ENCODE assay signal across 8 mouse cellular contexts in genomic region chr11:50376911-50377891, GRCm38 (mm10). TPM values are rescaled to one million over a fixed set of nuclear protein-coding genes. Genes with fewer than 3 reads are reported as not detected.
A peak's percentile ranks its signal among the peaks of the same experiment; 100 is the strongest.
DNase-seq lines count a peak whose midpoint lies in the region; ATAC-seq lines count a peak whose summit lies in the region.

TSS of gene Hnrnph1 (plus strand) at chr11:50376990.

- peaks cover 4 to 22% of the 10 kb centered on the region in 2 experiments for H3K4me1 ChIP-seq in heart, embryonic 14.5 days (ENCODE audit: control insufficient read depth in 2 of 2, insufficient read depth in 2 of 2, low read length in 2 of 2)
- H3K4me1 ChIP-seq in liver, embryonic 13.5 days (replicated peaks), result peaks cover 28% of the 10 kb centered on the region
- peaks cover 22% of the 10 kb centered on the region for H3K4me1 ChIP-seq in stomach, embryonic 16.5 days (ENCODE audit: control insufficient read depth, insufficient read depth, low read length)

- H3K27me3 ChIP-seq in heart, embryonic 14.5 days (ENCODE audit: control insufficient read depth, insufficient read depth, low read length), result no peaks in the 10 kb centered on the region
- no peaks in the 10 kb centered on the region for H3K27me3 ChIP-seq in liver, embryonic 13.5 days
- H3K27me3 ChIP-seq in stomach, embryonic 16.5 days (ENCODE audit: control insufficient read depth, insufficient read depth, low read length), result no peaks in the 10 kb centered on the region

- peaks cover 32% of the 10 kb centered on the region for H3K36me3 ChIP-seq in heart, embryonic 14.5 days (ENCODE audit: control insufficient read depth, insufficient read depth, low read length)
- peaks cover 17% of the 10 kb centered on the region for H3K36me3 ChIP-seq in liver, embryonic 13.5 days
- peaks cover 12% of the 10 kb centered on the region for H3K36me3 ChIP-seq in stomach, embryonic 16.5 days (ENCODE audit: control insufficient read depth, insufficient read depth, low read length)

- H3K27ac ChIP-seq in heart, embryonic 14.5 days (replicated peaks in 1 of 2; ENCODE audit: control insufficient read depth in 1 of 2, insufficient read depth in 1 of 2, low read depth in 2 of 2, low read length in 2 of 2), result peak within 1 kb of the TSS; percentile 99 to 100
- H3K27ac ChIP-seq in liver, embryonic 13.5 days, result peak within 1 kb of the TSS; percentile 99
- peak within 1 kb of the TSS; percentile 100 for H3K27ac ChIP-seq in stomach, embryonic 16.5 days (ENCODE audit: low read length)

- WGBS in heart, embryonic 14.5 days, result under 1% methylated on average over 76 of the region's 76 CpGs
- under 1% methylated on average over 76 of the region's 76 CpGs for WGBS in liver, embryonic 13.5 days (ENCODE audit: insufficient replicate concordance)
- under 1% methylated on average over 76 of the region's 76 CpGs for WGBS in stomach, embryonic 16.5 days

- peak; percentile 74 for ATAC-seq in CD4-positive, CD25-positive, alpha-beta regulatory T cell, adult 4 months
- ATAC-seq in heart, embryonic 14.5 days (ENCODE audit: insufficient number of reproducible peaks, insufficient read depth, low FRiP score, low read depth), result peak; percentile 89
- ATAC-seq in liver, embryonic 13.5 days (ENCODE audit: low read depth), result peak; percentile 84
- peak; percentile 93 for ATAC-seq in stomach, embryonic 16.5 days (ENCODE audit: insufficient read depth, low FRiP score)

- H3K9ac ChIP-seq in heart, embryonic 14.5 days (ENCODE audit: low read length), result peak within 1 kb of the TSS; percentile 100
- H3K9ac ChIP-seq in liver, embryonic 13.5 days, result peak within 1 kb of the TSS; percentile 96
- peak within 1 kb of the TSS; percentile 98 for H3K9ac ChIP-seq in stomach, embryonic 16.5 days (ENCODE audit: low read length)

- H3K4me3 ChIP-seq in heart, embryonic 14.5 days (ENCODE audit: control insufficient read depth in 1 of 2, insufficient read depth in 1 of 2, low read depth in 1 of 2, low read length in 2 of 2), result peak within 1 kb of the TSS; percentile 80 to 98
- peak within 1 kb of the TSS; percentile 97 for H3K4me3 ChIP-seq in liver, embryonic 13.5 days (replicated peaks)
- H3K4me3 ChIP-seq in stomach, embryonic 16.5 days (replicated peaks; ENCODE audit: low read length), result peak within 1 kb of the TSS; percentile 80

- H3K4me2 ChIP-seq in heart, embryonic 14.5 days (ENCODE audit: low read length), result peak within 1 kb of the TSS; percentile 92
- peak within 1 kb of the TSS; percentile 97 for H3K4me2 ChIP-seq in liver, embryonic 13.5 days
- peak within 1 kb of the TSS; percentile 98 for H3K4me2 ChIP-seq in stomach, embryonic 16.5 days (ENCODE audit: low read depth, low read length)

- no peaks in the 10 kb centered on the region for H3K9me3 ChIP-seq in heart, embryonic 14.5 days (ENCODE audit: control insufficient read depth, low read length)
- no peaks in the 10 kb centered on the region for H3K9me3 ChIP-seq in liver, embryonic 13.5 days (replicated peaks)
- H3K9me3 ChIP-seq in stomach, embryonic 16.5 days (replicated peaks; ENCODE audit: control insufficient read depth, low read length), result no peaks in the 10 kb centered on the region

- peak; percentile 98 for DNase-seq in c-Kit-negative CD71-positive TER-119-positive erythroid progenitor cells, embryonic 14.5 days (ENCODE audit: low read depth, low spot score)
- peak; percentile 98 for DNase-seq in fibroblast of lung, adult 2 months (ENCODE audit: low read depth)
- peak; percentile 99 for DNase-seq in kidney, postnatal 14 days
- peak; percentile 98 for DNase-seq in liver, embryonic 13.5 days
- peak; percentile 99 for DNase-seq in neural tube, embryonic 10.5 days (ENCODE audit: extremely low spot score, low spot score)

RNA-seq across cellular contexts. Expression of gene Hnrnph1, which starts in this region (rescaled TPM):
- polyA plus RNA-seq in CD4-positive, CD25-positive, alpha-beta regulatory T cell, adult 4 months (2017; shearing (Covaris generic)), result 100 to 1,000 TPM; 195 to 207 TPM
- 226 and 241 TPM in 2 replicates for polyA plus RNA-seq in heart, embryonic 14.5 days (2014; fragmentation: Nextera tagmentation; extraction: Ambion mirVana)
- polyA plus RNA-seq in liver, embryonic 13.5 days (2015; fragmentation: Nextera tagmentation; extraction: Ambion mirVana), result 124 and 144 TPM in 2 replicates
- polyA plus RNA-seq in stomach, embryonic 16.5 days (2015; fragmentation: Nextera tagmentation; extraction: Ambion mirVana), result 346 and 352 TPM in 2 replicates

Comparison
In these comparisons a context has a peak if more than half of its experiments do, and no peak if none do; other contexts are left out.
1. Peak in every context shown above with its lines: DNase-seq, ATAC-seq, H3K4me3 ChIP-seq and H3K27ac ChIP-seq.